9 mouse cellular contexts compared by ENCODE assay signal in genomic region chr3:98259271-98259751, GRCm38 (mm10). TPM values are rescaled to one million over a fixed set of nuclear protein-coding genes. Genes with fewer than 3 reads are reported as not detected.
A peak's percentile ranks its signal among the peaks of the same experiment; 100 is the strongest.
DNase-seq lines count a peak whose midpoint lies in the region; ATAC-seq and TF ChIP-seq lines count a peak whose summit lies in the region.
"Had no signal": no experiment of that assay in that cellular context is flagged by ENCODE, and none has a peak within 500 bp of the region (broad histone marks: within the 10 kb centered on the region; RNA-seq: fewer than 3 reads in every experiment).

No protein-coding gene starts in this region.

- TF ChIP-seq CTCF in kidney, postnatal 0 days (IDR thresholded peaks at IDR 0.05; ENCODE audit: low read depth) = no peak

- H3K4me2 ChIP-seq in kidney, postnatal 0 days (ENCODE audit: low read length) = no peak overlapping the region
- H3K4me2 ChIP-seq: limb, embryonic 13.5 days had no signal

- no peaks in the 10 kb centered on the region for H3K4me1 ChIP-seq in kidney, postnatal 0 days (replicated peaks; ENCODE audit: insufficient read depth, low read length)

- H3K27me3 ChIP-seq in kidney, postnatal 0 days (ENCODE audit: insufficient read depth, low read length) = no peaks in the 10 kb centered on the region
- H3K27me3 ChIP-seq: limb, embryonic 13.5 days; Patski had no signal

- no peaks in the 10 kb centered on the region for H3K36me3 ChIP-seq in kidney, postnatal 0 days (ENCODE audit: insufficient read depth, low read length)
- H3K36me3 ChIP-seq: limb, embryonic 13.5 days had no signal

- no peaks in the 10 kb centered on the region for H3K9me3 ChIP-seq in kidney, postnatal 0 days (replicated peaks; ENCODE audit: low read length)
- H3K9me3 ChIP-seq: limb, embryonic 13.5 days had no signal

- no peak overlapping the region for H3K9ac ChIP-seq in kidney, postnatal 0 days (ENCODE audit: low read depth, low read length)
- H3K9ac ChIP-seq: limb, embryonic 13.5 days had no signal

- DNase-seq in kidney, postnatal 0 days (ENCODE audit: low spot score) = no peak
- no peak for DNase-seq in kidney, adult 11 months
- peak; percentile 66 for DNase-seq in fat pad, adult 2 months (ENCODE audit: extremely low read depth, low read depth, low spot score)
- DNase-seq in layer of hippocampus, postnatal 36 days = peak; percentile 48 to 62
- peak; percentile 8 for DNase-seq in right cerebral cortex, postnatal 4 days
- no peak for DNase-seq in thymus, postnatal 4 days

- ATAC-seq in kidney, postnatal 0 days (replicated peaks; ENCODE audit: low FRiP score, low read depth) = no peak
- no peak for ATAC-seq in inflammation-experienced regulatory T-cells, adult 6 months
- ATAC-seq: Patski had no signal

- H3K4me3 ChIP-seq in kidney, postnatal 0 days (replicated peaks; ENCODE audit: low read depth, low read length) = no peak overlapping the region
- H3K4me3 ChIP-seq: limb, embryonic 13.5 days had no signal

- WGBS in kidney, postnatal 0 days = 72% methylated on average over 5 of the region's 5 CpGs

- H3K27ac ChIP-seq in kidney, postnatal 0 days = 0 out of 2 replicates have a peak overlapping the region, but pooled peaks have one; percentile 15
- H3K27ac ChIP-seq: limb, embryonic 13.5 days had no signal

RNA-seq across cellular contexts. Expression of gene Hmgcs2, which starts 20.9 kb away (rescaled TPM):
- 39.9 and 43.2 TPM in 2 replicates for polyA plus RNA-seq in kidney, postnatal 0 days (2015; fragmentation: Nextera tagmentation; extraction: Ambion mirVana)
- 1 to 10 TPM; 8.9 to 9.9 TPM for total RNA-seq in layer of hippocampus, postnatal 36 days (2021)
- polyA plus RNA-seq in inflammation-experienced regulatory T-cells, adult 6 months (2017; shearing (Covaris generic)) = not detected

RNA-seq across cellular contexts. Expression of gene Reg4, which starts 37.4 kb away (rescaled TPM):
- polyA plus RNA-seq in kidney, postnatal 0 days (2015; fragmentation: Nextera tagmentation; extraction: Ambion mirVana) = 0.31 and 0.49 TPM in 2 replicates
- not detected for total RNA-seq in layer of hippocampus, postnatal 36 days (2021)
- polyA plus RNA-seq in inflammation-experienced regulatory T-cells, adult 6 months (2017; shearing (Covaris generic)) = not detected
- polyA plus RNA-seq: limb, embryonic 13.5 days; Patski had no signal

Comparison
In these comparisons a context has a peak if more than half of its experiments do, and no peak if none do; other contexts are left out.
1. DNase-seq: peak in fat pad, adult 2 months (single experiment), layer of hippocampus, postnatal 36 days (2 of 2) and right cerebral cortex, postnatal 4 days (single experiment); none in kidney, postnatal 0 days (single experiment), kidney, adult 11 months (single experiment) and thymus, postnatal 4 days (single experiment).
2. RNA of gene Hmgcs2, which starts 20.9 kb away (polyA plus RNA-seq): 39.9 to 43.2 TPM in kidney, postnatal 0 days; not detected in inflammation-experienced regulatory T-cells, adult 6 months; every median in the first group is over 10 times any median in the second.